Mouse (Mus musculus): Measurements from ENCODE around the gene Fbrsl1. TPM values are rescaled to one million over a fixed set of nuclear protein-coding genes. Genes with fewer than 3 reads are reported as not detected.

The Fbrsl1 gene
- polyA plus RNA-seq, 1 experiment from 2014 or later: 4.1 TPM

- peaks cover 7% of the 10 kb centered on the region; the same call in 1 of the 2 replicates for H3K27me3 ChIP-seq
- 59% methylated on average over 11 of the region's 11 CpGs for WGBS (ENCODE audit: insufficient replicate concordance)
- H3K27ac ChIP-seq (replicated peaks): no peak overlapping the region
- no peaks in the 10 kb centered on the region for H3K9me3 ChIP-seq (replicated peaks)
- H3K4me2 ChIP-seq: no peak overlapping the region
- H3K36me3 ChIP-seq (replicated peaks): no peaks in the 10 kb centered on the region
- H3K4me3 ChIP-seq (replicated peaks): no peak overlapping the region
- 0 out of 2 replicates have a peak, but pooled peaks cover under 1% of the 10 kb centered on the region for H3K4me1 ChIP-seq (replicated peaks)
- no peak for ATAC-seq (ENCODE audit: insufficient read depth)
- H3K9ac ChIP-seq: no peak overlapping the region
Measured at GRCm38 (mm10) chr5:110474156-110474555, 25.9 kb upstream of the Fbrsl1 start.

GRCm38 (mm10) chr5:110472834-110473233 is 24.5 kb upstream of the Fbrsl1 start:
- H3K36me3 ChIP-seq (replicated peaks): no peaks in the 10 kb centered on the region
- H3K4me2 ChIP-seq: no peak overlapping the region
- no peaks in the 10 kb centered on the region for H3K4me1 ChIP-seq (replicated peaks)
- H3K9me3 ChIP-seq (replicated peaks): no peaks in the 10 kb centered on the region
- ATAC-seq (ENCODE audit: insufficient read depth): no peak
- no peak overlapping the region for H3K9ac ChIP-seq
- no peak overlapping the region for H3K4me3 ChIP-seq (replicated peaks)
- H3K27me3 ChIP-seq: peaks cover 6% of the 10 kb centered on the region; the same call in 1 of the 2 replicates
- WGBS (ENCODE audit: insufficient replicate concordance): 24% methylated on average over 1 of the region's 1 CpGs
- H3K27ac ChIP-seq (replicated peaks): no peak overlapping the region

GRCm38 (mm10) chr5:110471981-110472476 is 23.7 kb upstream of the Fbrsl1 start:
- Histone ChIP-seq H3K36me3 (replicated peaks) (no peaks in the 10 kb centered on the region), H3K27me3 (peaks cover 6% of the 10 kb centered on the region; the same call in 1 of the 2 replicates), H3K9ac (no peak overlapping the region), H3K4me1 (replicated peaks) (no peaks in the 10 kb centered on the region), H3K4me3 (replicated peaks) (no peak overlapping the region), H3K4me2 (no peak overlapping the region), H3K9me3 (replicated peaks) (no peaks in the 10 kb centered on the region), H3K27ac (replicated peaks) (no peak overlapping the region)
- WGBS (ENCODE audit: insufficient replicate concordance): 60% methylated on average over 5 of the region's 5 CpGs
- ATAC-seq (ENCODE audit: insufficient read depth): no peak

- Histone ChIP-seq H3K4me3 (replicated peaks) (no peak overlapping the region), H3K4me2 (no peak overlapping the region), H3K36me3 (replicated peaks) (no peaks in the 10 kb centered on the region), H3K4me1 (replicated peaks) (no peaks in the 10 kb centered on the region), H3K9me3 (replicated peaks) (no peaks in the 10 kb centered on the region), H3K27ac (replicated peaks) (no peak overlapping the region), H3K9ac (no peak overlapping the region), H3K27me3 (peaks cover 6% of the 10 kb centered on the region; the same call in 1 of the 2 replicates)
- no peak for ATAC-seq (ENCODE audit: insufficient read depth)
- WGBS (ENCODE audit: insufficient replicate concordance): 32% methylated on average over 4 of the region's 4 CpGs
Measured at GRCm38 (mm10) chr5:110471285-110471684, 23.0 kb upstream of the Fbrsl1 start.

- Histone ChIP-seq H3K36me3 (replicated peaks) (no peaks in the 10 kb centered on the region), H3K27ac (replicated peaks) (no peak overlapping the region), H3K4me3 (replicated peaks) (no peak overlapping the region), H3K9ac (no peak overlapping the region), H3K27me3 (peaks cover 4% of the 10 kb centered on the region; the same call in 1 of the 2 replicates), H3K4me2 (no peak overlapping the region), H3K4me1 (replicated peaks) (no peaks in the 10 kb centered on the region), H3K9me3 (replicated peaks) (no peaks in the 10 kb centered on the region)
- ATAC-seq (ENCODE audit: insufficient read depth): no peak
- WGBS (ENCODE audit: insufficient replicate concordance): 61% methylated on average over 8 of the region's 8 CpGs
Measured at GRCm38 (mm10) chr5:110469227-110469925, 21.1 kb upstream of the Fbrsl1 start.

GRCm38 (mm10) chr5:110468296-110468695 is 20.0 kb upstream of the Fbrsl1 start:
- ATAC-seq (ENCODE audit: insufficient read depth): no peak
- no peak overlapping the region for H3K27ac ChIP-seq (replicated peaks)
- no peaks in the 10 kb centered on the region for H3K9me3 ChIP-seq (replicated peaks)
- no peaks in the 10 kb centered on the region for H3K27me3 ChIP-seq
- no peaks in the 10 kb centered on the region for H3K4me1 ChIP-seq (replicated peaks)
- H3K4me3 ChIP-seq (replicated peaks): no peak overlapping the region
- WGBS (ENCODE audit: insufficient replicate concordance): 62% methylated on average over 4 of the region's 4 CpGs
- H3K4me2 ChIP-seq: no peak overlapping the region
- no peak overlapping the region for H3K9ac ChIP-seq
- no peaks in the 10 kb centered on the region for H3K36me3 ChIP-seq (replicated peaks)

GRCm38 (mm10) chr5:110467725-110468124 is 19.4 kb upstream of the Fbrsl1 start:
- Histone ChIP-seq H3K27me3 (no peaks in the 10 kb centered on the region), H3K4me1 (replicated peaks) (no peaks in the 10 kb centered on the region), H3K4me2 (no peak overlapping the region), H3K36me3 (replicated peaks) (no peaks in the 10 kb centered on the region), H3K27ac (replicated peaks) (no peak overlapping the region), H3K9me3 (replicated peaks) (no peaks in the 10 kb centered on the region), H3K4me3 (replicated peaks) (no peak overlapping the region), H3K9ac (no peak overlapping the region)
- ATAC-seq (ENCODE audit: insufficient read depth): no peak
- WGBS (ENCODE audit: insufficient replicate concordance): 71% methylated on average over 6 of the region's 6 CpGs

GRCm38 (mm10) chr5:110466531-110467424 is 18.5 kb upstream of the Fbrsl1 start:
- no peak for ATAC-seq (ENCODE audit: insufficient read depth)

GRCm38 (mm10) chr5:110462646-110463045 is 14.3 kb upstream of the Fbrsl1 start:
- 72% methylated on average over 2 of the region's 2 CpGs for WGBS (ENCODE audit: insufficient replicate concordance)
- ATAC-seq (ENCODE audit: insufficient read depth): no peak
- Histone ChIP-seq H3K4me2 (no peak overlapping the region), H3K27ac (replicated peaks) (no peak overlapping the region), H3K4me1 (replicated peaks) (no peaks in the 10 kb centered on the region), H3K36me3 (replicated peaks) (no peaks in the 10 kb centered on the region), H3K4me3 (replicated peaks) (no peak overlapping the region), H3K27me3 (peaks cover 5% of the 10 kb centered on the region; the same call in 1 of the 2 replicates), H3K9ac (no peak overlapping the region), H3K9me3 (replicated peaks) (no peaks in the 10 kb centered on the region)

More at GRCm38 (mm10) chr5:110466531-110467424, 18.5 kb upstream of the Fbrsl1 start:
- Histone ChIP-seq H3K4me3 (replicated peaks) (no peak overlapping the region), H3K9ac (no peak overlapping the region), H3K36me3 (replicated peaks) (no peaks in the 10 kb centered on the region), H3K27me3 (no peaks in the 10 kb centered on the region), H3K27ac (replicated peaks) (no peak overlapping the region), H3K9me3 (replicated peaks) (no peaks in the 10 kb centered on the region), H3K4me1 (replicated peaks) (no peaks in the 10 kb centered on the region), H3K4me2 (no peak overlapping the region)
- 56% methylated on average over 11 of the region's 11 CpGs for WGBS (ENCODE audit: insufficient replicate concordance)

- Histone ChIP-seq H3K27me3 (peaks cover 5% of the 10 kb centered on the region; the same call in 1 of the 2 replicates), H3K9me3 (replicated peaks) (no peaks in the 10 kb centered on the region), H3K4me2 (no peak overlapping the region), H3K36me3 (replicated peaks) (no peaks in the 10 kb centered on the region), H3K4me1 (replicated peaks) (no peaks in the 10 kb centered on the region), H3K9ac (no peak overlapping the region), H3K27ac (replicated peaks) (no peak overlapping the region), H3K4me3 (replicated peaks) (no peak overlapping the region)
- 39% methylated on average over 3 of the region's 3 CpGs for WGBS (ENCODE audit: insufficient replicate concordance)
- ATAC-seq (ENCODE audit: insufficient read depth): no peak
Measured at GRCm38 (mm10) chr5:110458936-110459335, 10.6 kb upstream of the Fbrsl1 start.

GRCm38 (mm10) chr5:110455272-110455671 is 7.0 kb upstream of the Fbrsl1 start:
- Histone ChIP-seq H3K36me3 (replicated peaks) (no peaks in the 10 kb centered on the region), H3K9me3 (replicated peaks) (no peaks in the 10 kb centered on the region), H3K27me3 (peaks cover 21% of the 10 kb centered on the region), H3K27ac (replicated peaks) (no peak overlapping the region), H3K4me1 (replicated peaks) (no peaks in the 10 kb centered on the region), H3K4me3 (replicated peaks) (no peak overlapping the region), H3K4me2 (no peak overlapping the region), H3K9ac (no peak overlapping the region)
- ATAC-seq (ENCODE audit: insufficient read depth): peak; percentile 40; the same call in 1 of the 2 replicates
